Mouse (Mus musculus) embryonic fibroblast, embryonic 13.5 days (primary cell): Measurements from ENCODE around the gene Map2k6. TPM values are rescaled to one million over a fixed set of nuclear protein-coding genes. Genes with fewer than 3 reads are reported as not detected.

Experiments
- H3K27ac ChIP-seq: 2 replicates; pipeline ENCODE4 v1.5.1; 2012; ENCODE audit warnings: low read length, control low read depth, inconsistent platforms; ENCODE audit not compliant: insufficient read depth
- H3K4me1 ChIP-seq: 2 replicates; pipeline ENCODE4 v1.6.1; 2011; ENCODE audit warnings: low read length; ENCODE audit not compliant: control insufficient read depth, insufficient read depth
- H3K4me3 ChIP-seq: 2 replicates; pipeline ENCODE4 v1.5.1; 2011; ENCODE audit warnings: mild to moderate bottlenecking, control low read depth, low read length; ENCODE audit not compliant: insufficient read depth
- CTCF ChIP-seq: IDR thresholded peaks from 2 replicates; pipeline ENCODE4 v1.5.1; 2011; ENCODE audit warnings: mild to moderate bottlenecking, control low read depth, low read length, moderate library complexity, borderline replicate concordance; ENCODE audit not compliant: insufficient read depth
- POLR2A ChIP-seq: IDR thresholded peaks from 2 replicates; pipeline ENCODE4 v1.6.1; 2011; ENCODE audit warnings: low read depth, mild to moderate bottlenecking, control low read depth, low read length, moderate library complexity
- polyA plus RNA-seq: library from polyadenylated mRNA; stranded (reverse); fragments of >200 nt; gene quantifications from 2 replicates; pipeline ENCODE4 v1.2.4, GENCODE M21; 2011; ENCODE audit warnings: low read depth; ENCODE audit not compliant: missing spikeins, insufficient read length

The Map2k6 gene
- polyA plus RNA-seq, 1 experiment, result 4.7 TPM

DNA sequence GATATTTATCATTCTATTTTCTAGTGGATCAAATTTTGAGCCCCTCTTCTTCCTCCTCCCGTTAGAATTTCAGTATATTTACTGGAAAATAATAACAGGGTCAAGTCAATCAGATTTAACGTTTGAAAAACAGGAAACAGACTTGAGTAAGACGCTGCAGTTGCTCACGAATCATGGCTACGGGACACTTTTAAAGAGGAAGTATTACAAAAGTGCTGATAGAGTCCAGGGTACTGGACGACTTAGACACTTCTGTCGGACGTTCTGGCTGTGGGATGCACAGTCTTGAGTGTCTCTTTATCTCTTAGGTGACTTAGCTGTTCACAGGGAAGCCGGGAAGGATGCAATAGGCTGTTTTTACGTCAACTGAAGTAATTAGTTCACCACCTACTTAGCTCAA is 139.3 kb downstream of the Map2k6 start:
- H3K4me1 ChIP-seq, result no peaks in the 10 kb centered on the region
- no peak for TF ChIP-seq CTCF
- no peak for TF ChIP-seq POLR2A
- H3K27ac ChIP-seq, result no peak overlapping the region
- H3K4me3 ChIP-seq, result no peak overlapping the region

DNA sequence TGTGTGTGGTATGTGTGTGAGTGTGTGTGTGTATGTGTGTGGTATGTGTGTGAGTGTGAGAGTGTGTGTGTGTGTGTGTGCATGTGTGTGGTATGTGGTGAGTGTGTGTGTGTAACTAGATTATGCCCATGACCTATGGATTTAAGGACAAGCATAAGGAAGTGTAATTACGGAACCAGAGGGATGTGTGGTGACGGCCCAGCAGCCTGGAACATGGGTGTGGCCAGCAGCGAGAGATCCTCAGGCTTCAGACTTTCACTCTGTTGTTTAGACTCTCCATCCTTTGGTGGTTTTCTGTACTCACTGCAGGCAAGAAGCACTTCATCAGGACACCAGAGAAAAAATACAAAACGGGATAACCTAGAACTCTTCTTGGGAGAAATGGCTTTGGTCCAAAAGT is 143.0 kb downstream of the Map2k6 start:
- no peak overlapping the region for H3K27ac ChIP-seq
- H3K4me1 ChIP-seq, result no peaks in the 10 kb centered on the region
- TF ChIP-seq POLR2A, result no peak
- TF ChIP-seq CTCF, result no peak
- H3K4me3 ChIP-seq, result no peak overlapping the region

DNA sequence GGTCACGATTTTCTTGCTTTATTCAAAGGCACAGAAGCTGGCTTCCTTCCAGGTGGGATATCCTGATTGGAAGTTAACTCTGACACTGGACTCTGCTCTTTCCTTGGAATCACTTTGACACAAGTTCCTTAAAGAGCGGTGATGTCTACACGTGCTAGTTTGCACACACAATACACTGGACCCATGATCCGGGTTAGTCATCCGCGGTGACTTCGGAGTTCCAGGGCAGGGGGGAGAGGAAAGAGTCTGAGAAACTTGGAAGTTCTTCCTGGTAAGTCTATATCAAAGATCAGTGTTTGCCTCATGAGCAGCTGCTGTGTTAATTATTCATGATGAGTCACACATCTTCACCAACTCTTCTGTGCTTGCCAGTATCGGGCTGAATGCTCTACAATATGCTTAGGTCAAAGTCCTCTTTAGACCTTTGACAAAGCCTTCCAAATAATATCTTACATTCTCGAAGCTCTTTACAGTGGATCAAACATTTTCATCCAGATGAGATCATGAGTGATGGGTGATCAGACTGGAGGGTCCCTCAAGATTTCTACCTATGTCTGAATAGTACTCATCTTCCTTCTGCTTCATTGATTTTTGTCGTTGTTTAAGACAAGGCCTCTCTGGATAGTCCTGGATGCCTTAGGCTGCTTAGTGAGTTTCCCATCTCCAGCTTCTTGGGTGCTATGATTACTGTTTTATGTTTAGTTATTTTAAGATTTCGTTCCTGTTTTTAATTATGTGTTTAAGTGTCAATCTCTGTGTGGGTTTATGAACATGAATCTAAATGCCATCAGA is 145.7 kb downstream of the Map2k6 start:
- TF ChIP-seq CTCF, result no peak
- TF ChIP-seq POLR2A, result no peak
- Histone ChIP-seq H3K4me1 (no peaks in the 10 kb centered on the region), H3K27ac (no peak overlapping the region), H3K4me3 (no peak overlapping the region)

DNA sequence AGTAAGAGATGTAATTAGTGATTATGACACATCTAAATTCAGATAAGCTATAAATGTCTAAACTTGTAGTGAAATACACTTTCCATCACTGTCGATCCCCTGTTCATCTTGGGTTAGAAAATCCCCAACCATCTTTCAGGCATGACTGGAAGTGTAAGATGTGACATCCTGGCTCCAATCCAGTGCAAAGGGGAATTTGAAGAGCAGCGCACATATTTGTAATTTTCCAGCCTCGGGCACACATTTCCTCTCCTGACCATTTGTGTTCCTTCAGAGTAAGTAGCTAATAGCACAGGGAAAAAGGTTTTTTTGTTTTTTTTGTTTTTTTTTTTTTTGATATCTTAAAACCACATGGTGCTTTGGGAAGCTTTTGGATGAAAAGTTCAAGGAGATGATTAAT is 146.5 kb downstream of the Map2k6 start:
- Histone ChIP-seq H3K4me3 (no peak overlapping the region), H3K4me1 (no peaks in the 10 kb centered on the region), H3K27ac (no peak overlapping the region)
- TF ChIP-seq POLR2A (no peak), CTCF (no peak)

DNA sequence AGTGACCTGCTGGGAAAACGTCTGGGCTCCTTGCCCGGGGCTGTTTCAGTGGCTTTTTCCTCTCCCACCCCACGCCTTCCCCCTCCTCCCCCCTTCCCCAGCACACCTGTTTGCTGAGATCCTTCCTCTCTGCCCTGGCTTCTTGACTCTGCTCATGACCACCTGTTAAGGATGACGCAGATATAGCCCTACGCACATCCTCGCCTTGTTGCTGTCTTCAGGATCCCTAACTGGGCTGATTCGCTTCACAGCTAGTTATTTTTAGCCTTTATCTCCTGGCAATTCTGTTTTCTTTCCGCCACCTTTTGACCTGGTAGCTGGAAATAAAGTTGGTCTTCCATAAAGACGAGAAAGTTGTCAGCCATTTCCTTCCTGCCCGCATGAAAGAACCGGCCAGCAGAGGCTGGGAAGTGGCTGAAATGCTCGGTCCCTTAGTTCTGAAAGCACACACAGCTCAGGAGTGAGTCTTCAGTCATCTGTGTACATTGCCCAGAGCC is 152.6 kb downstream of the Map2k6 start:
- no peak for TF ChIP-seq POLR2A
- TF ChIP-seq CTCF, result no peak
- Histone ChIP-seq H3K4me3 (no peak overlapping the region), H3K27ac (no peak overlapping the region), H3K4me1 (no peaks in the 10 kb centered on the region)

DNA sequence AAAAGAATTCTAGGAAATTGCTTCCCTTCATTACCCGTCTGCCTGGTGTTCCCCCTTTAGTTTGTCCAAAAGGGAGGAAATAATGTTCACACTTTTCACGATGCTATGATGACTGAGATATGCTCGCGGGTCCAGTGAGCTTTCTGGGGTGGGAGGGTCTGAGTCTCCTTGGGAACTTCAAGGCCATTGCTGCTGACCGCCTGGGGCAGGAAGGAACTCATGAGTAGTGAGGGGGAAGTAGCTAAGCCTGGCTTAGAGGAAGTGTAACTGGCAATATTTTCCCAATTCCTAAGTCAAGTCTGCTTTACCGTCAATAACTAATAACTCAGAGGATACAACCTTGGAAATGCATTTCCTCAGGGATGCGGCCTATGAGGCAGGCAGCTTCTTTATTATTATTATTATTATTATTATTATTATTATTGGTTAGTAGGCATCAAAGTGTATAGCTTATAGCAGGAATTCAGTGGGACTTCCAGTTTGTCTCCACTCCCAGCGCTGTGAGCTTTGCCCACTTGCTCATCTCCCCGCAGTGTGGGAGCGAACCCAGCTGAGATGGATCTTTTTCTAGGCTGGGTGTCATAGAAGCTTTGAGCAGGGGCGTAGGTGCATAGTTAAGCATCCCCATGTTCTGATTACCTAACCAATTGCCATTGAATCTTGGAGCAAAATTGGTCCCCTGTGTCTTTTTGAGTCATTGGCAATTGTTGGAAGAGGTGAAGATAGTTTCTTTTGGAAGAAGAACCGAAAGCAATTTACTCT is 163.6 kb downstream of the Map2k6 start:
- no peak for TF ChIP-seq POLR2A
- no peak for TF ChIP-seq CTCF
- no peaks in the 10 kb centered on the region for H3K4me1 ChIP-seq
- no peak overlapping the region for H3K27ac ChIP-seq
- no peak overlapping the region for H3K4me3 ChIP-seq

DNA sequence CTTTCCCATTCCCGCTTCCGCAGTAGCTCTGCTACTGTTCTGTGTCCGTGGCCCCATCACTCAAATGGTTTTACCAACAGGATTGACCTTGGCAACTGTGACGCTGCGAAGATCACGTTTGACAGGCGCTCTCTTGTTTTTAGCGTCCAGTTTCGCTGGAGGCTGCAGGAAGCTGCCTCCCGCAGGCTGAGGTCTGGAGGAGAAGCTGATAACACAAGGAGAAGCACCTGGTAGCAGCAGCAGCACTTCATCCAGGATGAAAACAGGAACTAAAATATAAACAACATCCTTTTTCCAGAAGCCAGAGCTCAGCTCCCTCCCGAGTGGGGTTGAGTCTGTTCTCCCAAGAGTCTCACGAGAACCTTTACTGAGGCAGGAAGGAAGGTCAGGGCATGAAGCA is 164.3 kb downstream of the Map2k6 start:
- TF ChIP-seq CTCF (no peak), POLR2A (no peak)
- no peaks in the 10 kb centered on the region for H3K4me1 ChIP-seq
- no peak overlapping the region for H3K4me3 ChIP-seq
- H3K27ac ChIP-seq, result no peak overlapping the region

DNA sequence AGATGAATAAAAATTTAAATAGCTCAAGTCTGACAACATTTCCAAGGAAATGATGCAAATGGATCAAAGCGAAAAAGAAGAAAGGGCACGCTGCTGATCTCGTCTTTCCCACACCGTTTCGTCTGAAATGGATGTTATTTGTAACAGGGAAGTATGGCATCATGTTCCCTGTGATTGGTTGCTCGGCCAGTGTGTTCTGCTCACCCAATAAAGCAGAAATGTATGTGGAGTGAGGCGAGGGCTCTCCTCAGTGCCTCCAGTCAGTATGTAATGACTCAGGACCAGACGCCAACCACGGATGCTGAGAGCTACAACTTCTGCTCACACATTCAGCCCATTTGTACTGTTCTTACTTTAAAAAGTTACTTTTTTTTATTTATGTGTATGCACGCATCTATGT is 164.9 kb downstream of the Map2k6 start:
- H3K4me3 ChIP-seq, result no peak overlapping the region
- no peak for TF ChIP-seq CTCF
- TF ChIP-seq POLR2A, result no peak
- no peak overlapping the region for H3K27ac ChIP-seq
- no peaks in the 10 kb centered on the region for H3K4me1 ChIP-seq

DNA sequence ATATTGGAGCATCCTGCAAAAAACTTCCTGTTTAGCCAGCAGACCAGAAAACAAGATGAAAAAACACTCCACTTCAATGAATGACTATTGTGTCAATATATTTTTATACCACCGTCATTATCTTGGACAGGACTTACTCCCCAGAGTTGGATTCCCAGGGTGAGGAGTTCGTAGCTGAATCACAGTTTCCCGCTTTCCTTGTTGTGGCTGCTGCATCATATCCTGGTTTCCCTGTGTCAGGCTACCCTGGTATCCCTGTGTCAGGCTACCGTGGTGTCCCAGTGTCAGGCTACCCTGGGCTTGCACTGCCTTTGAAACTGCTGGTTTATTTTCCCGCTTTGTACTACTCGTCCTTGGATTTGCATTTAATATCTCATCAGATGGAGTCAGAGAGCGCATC is 167.4 kb downstream of the Map2k6 start:
- Histone ChIP-seq H3K4me1 (no peaks in the 10 kb centered on the region), H3K27ac (no peak overlapping the region), H3K4me3 (no peak overlapping the region)
- TF ChIP-seq POLR2A, result no peak
- no peak for TF ChIP-seq CTCF

DNA sequence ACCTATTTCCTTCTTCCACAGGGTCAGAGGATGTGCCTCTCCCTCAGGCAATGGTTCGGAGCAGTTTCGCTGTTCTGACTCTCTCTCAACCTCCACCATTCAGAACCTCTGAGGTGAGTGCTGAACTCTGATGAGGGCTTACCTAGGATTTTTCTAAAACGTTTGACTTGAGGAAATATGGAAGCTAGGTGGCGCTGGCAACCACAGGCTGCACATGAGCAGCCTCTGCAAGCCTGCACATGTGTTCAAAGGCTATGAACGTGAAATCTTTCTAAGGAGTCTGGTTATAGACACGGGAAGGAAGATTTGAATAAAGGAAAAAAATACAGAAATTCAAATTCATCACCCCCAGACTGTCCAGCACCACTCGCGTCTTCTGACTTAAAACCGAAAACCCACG is 173.6 kb downstream of the Map2k6 start:
- no peak overlapping the region for H3K27ac ChIP-seq
- H3K4me3 ChIP-seq, result no peak overlapping the region
- H3K4me1 ChIP-seq, result no peaks in the 10 kb centered on the region
- peak; percentile 75 for TF ChIP-seq CTCF
- no peak for TF ChIP-seq POLR2A

Other genes with a start within 250 kb of the Map2k6 start
- 0.65 and 2.7 TPM in 2 replicates for gene Abca9, start 230.9 kb upstream of the Map2k6 start, polyA plus RNA-seq
- gene Abca6, start 147.3 kb upstream of the Map2k6 start, polyA plus RNA-seq, result 1.2 and 1.3 TPM in 2 replicates
- gene Abca5, start 61.4 kb upstream of the Map2k6 start, polyA plus RNA-seq, result 13.7 and 22.6 TPM in 2 replicates